Mouse (Mus musculus) megakaryocyte, embryonic 14.5 days (primary cell): ENCODE measurements around the gene Tstd1.

Experiments used
- FLI1 ChIP-seq: IDR thresholded peaks from 2 replicates; pipeline ENCODE4 v1.6.1; 2012; ENCODE audit warnings: low read length, inconsistent platforms, mixed read lengths
- GATA1 ChIP-seq: IDR thresholded peaks from 3 replicates; pipeline ENCODE4 v1.6.1; 2012; ENCODE audit warnings: mixed read lengths, low read length, inconsistent platforms, borderline replicate concordance

DNA sequence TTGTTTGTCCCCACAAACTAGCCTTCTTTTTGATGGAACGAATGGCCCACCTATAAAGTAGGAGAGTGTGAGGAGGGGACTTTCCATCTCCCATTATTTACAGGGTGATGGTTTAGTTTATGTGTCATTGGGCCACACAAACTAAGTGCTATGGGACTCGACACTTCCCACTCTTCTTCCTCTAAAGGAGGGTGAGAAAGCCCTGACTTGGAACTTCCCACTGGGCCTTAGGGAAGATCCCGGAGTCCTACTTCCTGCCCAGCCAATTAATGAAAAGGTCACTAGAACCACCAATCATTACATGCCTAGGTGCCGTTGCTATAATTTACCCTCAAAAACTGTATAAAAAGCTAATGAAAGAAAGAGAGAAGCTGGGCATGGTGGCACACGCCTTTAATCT, 13.5 kb downstream of the Tstd1 start:
- no peak for TF ChIP-seq GATA1
- TF ChIP-seq FLI1, result no peak
